In the genomic region with DNA sequence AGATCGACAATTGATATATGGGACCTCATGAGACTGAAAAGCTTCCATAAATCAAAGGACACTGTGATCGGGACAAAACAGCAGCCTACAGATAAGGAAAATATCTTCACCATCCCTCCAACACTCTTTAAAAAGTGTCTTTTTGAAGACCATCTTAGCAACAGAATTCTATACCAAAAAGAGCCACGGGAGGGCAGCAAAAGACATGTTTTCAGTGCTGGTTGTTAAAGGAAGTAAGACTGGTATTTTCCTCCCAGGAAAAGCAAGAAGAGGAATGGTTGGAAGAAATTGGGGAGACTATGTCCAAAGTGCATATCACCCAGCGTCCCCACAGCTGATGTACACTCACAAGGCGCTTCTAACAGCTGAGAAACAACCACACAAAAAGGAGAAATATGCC, we compare ENCODE assay signal across 8 mouse cellular contexts.
DNase-seq lines count a peak whose midpoint lies in the region; ATAC-seq and TF ChIP-seq lines count a peak whose summit lies in the region.

No protein-coding gene starts in this region.

- ATAC-seq in forebrain, embryonic 11.5 days (replicated peaks; ENCODE audit: low FRiP score), result no peak
- ATAC-seq in forebrain, embryonic 13.5 days, result no peak
- ATAC-seq in kidney, postnatal 0 days (replicated peaks; ENCODE audit: low FRiP score, low read depth), result no peak
- ATAC-seq in limb, embryonic 14.5 days (ENCODE audit: low FRiP score, low read depth), result no peak

- no peaks in the 10 kb centered on the region for H3K4me1 ChIP-seq in forebrain, embryonic 11.5 days (replicated peaks; ENCODE audit: control insufficient read depth, insufficient read depth, low read length)
- peaks cover 8% of the 10 kb centered on the region for H3K4me1 ChIP-seq in forebrain, embryonic 13.5 days
- H3K4me1 ChIP-seq in kidney, postnatal 0 days (replicated peaks; ENCODE audit: insufficient read depth, low read length), result no peaks in the 10 kb centered on the region
- H3K4me1 ChIP-seq in limb, embryonic 14.5 days (ENCODE audit: control insufficient read depth, insufficient read depth, low read length), result no peaks in the 10 kb centered on the region

- H3K36me3 ChIP-seq in forebrain, embryonic 11.5 days (ENCODE audit: control insufficient read depth, insufficient read depth, low read length), result no peaks in the 10 kb centered on the region
- no peaks in the 10 kb centered on the region for H3K36me3 ChIP-seq in forebrain, embryonic 13.5 days (ENCODE audit: poor library complexity, severe bottlenecking)
- no peaks in the 10 kb centered on the region for H3K36me3 ChIP-seq in kidney, postnatal 0 days (ENCODE audit: insufficient read depth, low read length)
- H3K36me3 ChIP-seq in limb, embryonic 14.5 days (ENCODE audit: control insufficient read depth, insufficient read depth, low read length), result no peaks in the 10 kb centered on the region

- no peak overlapping the region for H3K4me3 ChIP-seq in forebrain, embryonic 11.5 days (ENCODE audit: low read depth, low read length)
- H3K4me3 ChIP-seq in forebrain, embryonic 13.5 days, result no peak overlapping the region
- H3K4me3 ChIP-seq in kidney, postnatal 0 days (replicated peaks; ENCODE audit: low read depth, low read length), result no peak overlapping the region
- H3K4me3 ChIP-seq in limb, embryonic 14.5 days (replicated peaks; ENCODE audit: low read length), result no peak overlapping the region

- H3K27ac ChIP-seq in forebrain, embryonic 11.5 days (ENCODE audit: low read depth, low read length), result no peak overlapping the region
- no peak overlapping the region for H3K27ac ChIP-seq in forebrain, embryonic 13.5 days
- H3K27ac ChIP-seq in kidney, postnatal 0 days, result no peak overlapping the region
- H3K27ac ChIP-seq in limb, embryonic 14.5 days (replicated peaks; ENCODE audit: low read depth, low read length), result no peak overlapping the region

- WGBS in forebrain, embryonic 11.5 days, result 30% methylated on average over 5 of the region's 5 CpGs
- 35% methylated on average over 5 of the region's 5 CpGs for WGBS in forebrain, embryonic 13.5 days
- 26% methylated on average over 5 of the region's 5 CpGs for WGBS in kidney, postnatal 0 days
- WGBS in limb, embryonic 14.5 days, result 26% methylated on average over 5 of the region's 5 CpGs

- no peaks in the 10 kb centered on the region for H3K27me3 ChIP-seq in forebrain, embryonic 11.5 days (ENCODE audit: control insufficient read depth, insufficient read depth, low read length)
- H3K27me3 ChIP-seq in forebrain, embryonic 13.5 days, result no peaks in the 10 kb centered on the region
- H3K27me3 ChIP-seq in kidney, postnatal 0 days (ENCODE audit: insufficient read depth, low read length), result no peaks in the 10 kb centered on the region
- no peaks in the 10 kb centered on the region for H3K27me3 ChIP-seq in limb, embryonic 14.5 days (ENCODE audit: control insufficient read depth, insufficient read depth, low read length)

- H3K9me3 ChIP-seq in forebrain, embryonic 11.5 days (ENCODE audit: control insufficient read depth, low read length), result no peaks in the 10 kb centered on the region
- H3K9me3 ChIP-seq in forebrain, embryonic 13.5 days (replicated peaks), result no peaks in the 10 kb centered on the region
- H3K9me3 ChIP-seq in kidney, postnatal 0 days (replicated peaks; ENCODE audit: low read length), result no peaks in the 10 kb centered on the region
- no peaks in the 10 kb centered on the region for H3K9me3 ChIP-seq in limb, embryonic 14.5 days (ENCODE audit: control insufficient read depth, low read length)

- DNase-seq in forebrain, embryonic 11.5 days (ENCODE audit: low spot score), result peak; percentile 77
- peak; percentile 28 for DNase-seq in thymus, postnatal 4 days
- no peak for DNase-seq in thymus, postnatal 10 days (ENCODE audit: low spot score in 2 of 2)
- DNase-seq in embryo, embryonic 10.5 days (ENCODE audit: low spot score), result peak; percentile 89
- peak; percentile 81 for DNase-seq in kidney, postnatal 0 days (ENCODE audit: low spot score)
- peak; percentile 88 for DNase-seq in limb, embryonic 14.5 days (ENCODE audit: low spot score)
- DNase-seq in yolk sac, embryonic 10.5 days (ENCODE audit: low spot score), result peak; percentile 17

- peak; percentile 84 for TF ChIP-seq CTCF in kidney, postnatal 0 days (IDR thresholded peaks at IDR 0.05; ENCODE audit: low read depth)

- no peak overlapping the region for H3K9ac ChIP-seq in forebrain, embryonic 11.5 days (ENCODE audit: low read length)
- no peak overlapping the region for H3K9ac ChIP-seq in forebrain, embryonic 13.5 days
- no peak overlapping the region for H3K9ac ChIP-seq in kidney, postnatal 0 days (ENCODE audit: low read depth, low read length)
- H3K9ac ChIP-seq in limb, embryonic 14.5 days (ENCODE audit: low read depth, low read length, severe bottlenecking), result no peak overlapping the region

- TF ChIP-seq POLR2A in limb, embryonic 14.5 days (IDR thresholded peaks at IDR 0.05; ENCODE audit: borderline replicate concordance, extremely low read depth, insufficient read depth, insufficient read length), result no peak

- no peak overlapping the region for H3K4me2 ChIP-seq in forebrain, embryonic 11.5 days (ENCODE audit: low read depth, low read length, severe bottlenecking)
- H3K4me2 ChIP-seq in forebrain, embryonic 13.5 days, result no peak overlapping the region
- H3K4me2 ChIP-seq in kidney, postnatal 0 days (ENCODE audit: low read length), result no peak overlapping the region
- no peak overlapping the region for H3K4me2 ChIP-seq in limb, embryonic 14.5 days (replicated peaks; ENCODE audit: low read depth, low read length, severe bottlenecking)

Comparison
In these comparisons a context has a peak if more than half of its experiments do, and no peak if none do; other contexts are left out.
1. DNase-seq: peak in forebrain, embryonic 11.5 days (single experiment), thymus, postnatal 4 days (single experiment), embryo, embryonic 10.5 days (single experiment), kidney, postnatal 0 days (single experiment), limb, embryonic 14.5 days (single experiment) and yolk sac, embryonic 10.5 days (single experiment); none in thymus, postnatal 10 days (0 of 2).